Mouse (Mus musculus): ENCODE results near the gene Exoc6b. TPM values are rescaled to one million over a fixed set of nuclear protein-coding genes. Genes with fewer than 3 reads are reported as not detected.
"Not testable (repeated sequence)": the region's sequence is repeated elsewhere in the genome, so short reads cannot be mapped to it uniquely, and the experiment has no call there.

Gene Exoc6b
- polyA plus RNA-seq, 1 experiment, result 7.8 TPM

DNA sequence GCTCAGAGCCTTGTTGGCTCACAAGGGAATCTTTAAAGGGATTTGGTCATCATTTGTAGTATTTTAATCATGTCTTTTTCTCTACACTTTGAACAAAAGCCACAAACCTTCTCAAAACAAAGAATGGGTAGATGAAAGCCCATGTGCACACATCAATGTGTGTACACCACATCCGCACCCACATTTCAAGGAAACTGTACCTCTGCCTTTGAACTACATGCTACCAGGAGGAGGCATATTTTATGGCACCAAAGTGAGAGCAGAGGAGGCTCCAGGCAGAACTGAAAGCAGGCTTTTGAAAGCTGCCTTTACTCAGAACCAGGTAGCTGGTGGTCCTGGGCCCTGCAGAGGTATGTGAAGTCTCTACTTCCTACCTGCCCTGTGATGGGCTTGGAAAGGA lies 452.3 kb downstream of the Exoc6b start:
- Histone ChIP-seq H3K4me3 (ENCODE audit: control insufficient read depth, low read depth, low read length) (no peak overlapping the region), H3K27ac (ENCODE audit: control insufficient read depth, insufficient read depth, low read depth, low read length) (no peak overlapping the region), H3K4me1 (ENCODE audit: control insufficient read depth, insufficient read depth, low read length) (no peaks in the 10 kb centered on the region), H3K27me3 (ENCODE audit: control insufficient read depth, insufficient read depth, low read length) (no peaks in the 10 kb centered on the region), H3K36me3 (ENCODE audit: control insufficient read depth, insufficient read depth, low read length) (no peaks in the 10 kb centered on the region)
- no peak for TF ChIP-seq CTCF (IDR thresholded peaks at IDR 0.05; ENCODE audit: control insufficient read depth, insufficient read depth, insufficient replicate concordance, low read depth, low read length)
- no peak for TF ChIP-seq POLR2A (IDR thresholded peaks at IDR 0.05; ENCODE audit: control insufficient read depth, low read depth, low read length)

DNA sequence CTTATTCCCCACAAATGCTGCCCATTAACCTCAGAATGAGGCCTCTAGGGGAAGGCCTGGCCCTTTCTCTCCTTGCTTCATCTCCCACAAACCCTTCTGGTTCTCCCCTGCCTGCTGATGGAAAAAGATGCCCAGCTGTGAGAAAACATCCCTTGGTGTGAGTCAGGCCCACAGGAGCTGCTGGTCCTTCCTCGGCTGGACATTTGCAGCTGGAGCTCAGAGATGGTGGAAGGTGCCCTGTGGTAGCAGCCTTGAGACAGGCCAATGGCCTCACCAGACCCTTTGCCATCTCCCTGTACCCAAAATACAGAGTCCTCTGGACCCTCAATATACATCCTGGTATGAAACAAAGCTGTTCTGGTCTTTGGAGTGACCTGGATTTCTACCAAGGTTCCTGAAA lies 452.7 kb downstream of the Exoc6b start:
- Histone ChIP-seq H3K27ac (ENCODE audit: control insufficient read depth, insufficient read depth, low read depth, low read length) (no peak overlapping the region), H3K36me3 (ENCODE audit: control insufficient read depth, insufficient read depth, low read length) (no peaks in the 10 kb centered on the region)

DNA sequence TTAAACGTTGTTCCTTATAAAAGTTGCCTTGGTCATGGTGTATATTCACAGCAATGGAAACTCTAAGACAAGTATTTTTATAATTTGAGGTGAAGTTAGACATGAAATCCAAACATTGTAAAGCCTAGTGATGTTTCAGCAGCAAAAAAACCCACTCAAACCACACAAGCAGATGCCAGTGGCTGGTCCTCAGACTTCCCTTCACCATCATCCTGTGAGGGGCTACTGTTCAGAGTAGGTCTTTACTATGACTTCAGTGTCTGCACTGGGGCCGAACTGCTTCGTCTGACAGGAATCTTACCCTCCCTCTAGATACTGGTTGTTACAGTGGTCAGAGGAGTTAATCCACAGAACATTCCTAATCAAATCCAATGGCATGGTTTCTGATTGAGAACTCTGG lies 455.8 kb downstream of the Exoc6b start:
- Histone ChIP-seq H3K4me1 (ENCODE audit: control insufficient read depth, insufficient read depth, low read length) (no peaks in the 10 kb centered on the region), H3K27ac (ENCODE audit: control insufficient read depth, insufficient read depth, low read depth, low read length) (no peak overlapping the region), H3K27me3 (ENCODE audit: control insufficient read depth, insufficient read depth, low read length) (no peaks in the 10 kb centered on the region), H3K36me3 (ENCODE audit: control insufficient read depth, insufficient read depth, low read length) (no peaks in the 10 kb centered on the region), H3K4me3 (ENCODE audit: control insufficient read depth, low read depth, low read length) (no peak overlapping the region)
- TF ChIP-seq CTCF (IDR thresholded peaks at IDR 0.05; ENCODE audit: control insufficient read depth, insufficient read depth, insufficient replicate concordance, low read depth, low read length) (no peak), POLR2A (IDR thresholded peaks at IDR 0.05; ENCODE audit: control insufficient read depth, low read depth, low read length) (no peak)

More for the DNA sequence above, 452.7 kb downstream of the Exoc6b start:
- H3K4me3 ChIP-seq (ENCODE audit: control insufficient read depth, low read depth, low read length), result no peak overlapping the region
- no peaks in the 10 kb centered on the region for H3K27me3 ChIP-seq (ENCODE audit: control insufficient read depth, insufficient read depth, low read length)
- TF ChIP-seq CTCF (IDR thresholded peaks at IDR 0.05; ENCODE audit: control insufficient read depth, insufficient read depth, insufficient replicate concordance, low read depth, low read length) (no peak), POLR2A (IDR thresholded peaks at IDR 0.05; ENCODE audit: control insufficient read depth, low read depth, low read length) (no peak)
- H3K4me1 ChIP-seq (ENCODE audit: control insufficient read depth, insufficient read depth, low read length), result no peaks in the 10 kb centered on the region

DNA sequence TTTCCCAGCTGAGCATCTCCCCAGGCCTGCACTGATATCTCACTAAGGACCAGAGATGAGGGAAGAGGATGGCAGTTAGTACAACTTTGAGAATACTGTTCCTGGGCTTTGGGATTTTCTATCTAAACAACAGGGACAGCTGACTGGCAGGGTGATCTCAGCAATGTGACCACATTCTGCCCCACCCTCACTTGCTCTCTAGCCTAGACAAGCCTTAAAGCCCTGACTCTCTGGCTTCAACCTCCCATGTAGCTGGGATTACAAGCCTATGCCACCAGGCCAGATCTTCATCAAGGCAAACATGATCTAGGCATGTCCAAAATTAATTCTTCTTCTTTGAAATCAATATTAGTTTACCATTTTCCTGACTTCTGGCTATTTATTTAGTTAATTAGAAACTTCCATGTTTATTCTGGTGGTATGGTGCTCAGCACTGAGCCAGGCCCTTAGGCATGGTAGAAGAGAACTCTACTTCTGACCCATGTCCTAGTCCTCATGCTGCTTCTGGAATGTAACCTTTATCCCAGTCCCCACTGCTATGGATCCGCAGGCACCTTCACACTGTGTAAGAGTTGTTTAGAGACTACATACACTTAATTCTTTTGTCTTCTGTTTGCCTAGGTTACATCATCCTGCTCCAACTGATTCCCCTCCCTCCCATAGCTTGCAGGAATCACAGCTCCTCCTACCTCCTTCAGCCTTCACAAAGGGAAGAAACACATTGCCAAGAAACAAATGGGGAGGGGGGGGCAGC lies 468.0 kb downstream of the Exoc6b start:
- H3K4me3 ChIP-seq (ENCODE audit: control insufficient read depth, low read depth, low read length), result no peak overlapping the region
- no peaks in the 10 kb centered on the region for H3K36me3 ChIP-seq (ENCODE audit: control insufficient read depth, insufficient read depth, low read length)
- no peak overlapping the region for H3K27ac ChIP-seq (ENCODE audit: control insufficient read depth, insufficient read depth, low read depth, low read length)
- no peaks in the 10 kb centered on the region for H3K4me1 ChIP-seq (ENCODE audit: control insufficient read depth, insufficient read depth, low read length)
- TF ChIP-seq CTCF (IDR thresholded peaks at IDR 0.05; ENCODE audit: control insufficient read depth, insufficient read depth, insufficient replicate concordance, low read depth, low read length), result no peak
- no peak for TF ChIP-seq POLR2A (IDR thresholded peaks at IDR 0.05; ENCODE audit: control insufficient read depth, low read depth, low read length)
- no peaks in the 10 kb centered on the region for H3K27me3 ChIP-seq (ENCODE audit: control insufficient read depth, insufficient read depth, low read length)

DNA sequence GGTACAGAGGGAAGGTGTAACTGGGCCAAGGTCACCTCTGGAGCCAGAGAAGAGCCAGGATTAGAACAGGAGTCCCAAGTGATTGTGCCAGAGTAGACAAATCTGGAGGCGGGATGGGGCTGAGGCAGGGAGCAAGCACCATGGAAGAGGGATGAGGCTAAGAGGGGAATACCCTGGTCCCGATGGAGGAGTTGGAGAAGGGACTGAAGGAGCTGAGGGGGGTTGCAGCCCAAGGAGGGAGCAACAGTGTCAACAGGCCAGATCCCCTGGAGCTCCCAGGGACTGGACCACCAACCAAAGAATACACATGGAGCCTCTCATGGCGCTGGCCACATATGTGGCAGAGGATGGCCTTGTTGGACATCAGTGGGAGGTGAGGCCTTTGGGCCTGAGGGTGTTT lies 470.0 kb downstream of the Exoc6b start:
- H3K4me3 ChIP-seq (ENCODE audit: control insufficient read depth, low read depth, low read length); H3K27ac ChIP-seq (ENCODE audit: control insufficient read depth, insufficient read depth, low read depth, low read length); H3K36me3 ChIP-seq (ENCODE audit: control insufficient read depth, insufficient read depth, low read length); H3K27me3 ChIP-seq (ENCODE audit: control insufficient read depth, insufficient read depth, low read length); H3K4me1 ChIP-seq (ENCODE audit: control insufficient read depth, insufficient read depth, low read length): not testable (repeated sequence)

DNA sequence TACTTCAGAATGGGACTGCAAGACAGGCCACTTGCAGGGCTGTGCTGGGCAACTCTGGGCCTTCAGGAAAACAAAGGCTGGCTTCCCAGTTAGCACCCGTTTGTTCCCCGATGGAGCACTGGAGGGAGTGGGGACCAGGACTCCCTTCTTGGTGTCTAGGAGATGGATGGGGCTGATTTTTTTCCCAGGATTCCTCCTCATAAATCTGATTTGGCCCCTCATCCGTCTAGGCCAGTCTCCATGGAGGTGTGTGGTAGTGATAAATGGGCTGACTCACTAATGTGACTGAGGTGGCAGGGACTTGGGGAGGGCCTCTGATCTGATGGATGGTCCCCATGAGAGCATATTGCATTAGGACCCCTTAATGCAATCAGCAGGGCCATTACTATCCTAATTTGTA lies 470.6 kb downstream of the Exoc6b start:
- H3K27me3 ChIP-seq (ENCODE audit: control insufficient read depth, insufficient read depth, low read length), result no peaks in the 10 kb centered on the region
- no peak overlapping the region for H3K27ac ChIP-seq (ENCODE audit: control insufficient read depth, insufficient read depth, low read depth, low read length)
- no peaks in the 10 kb centered on the region for H3K36me3 ChIP-seq (ENCODE audit: control insufficient read depth, insufficient read depth, low read length)
- no peaks in the 10 kb centered on the region for H3K4me1 ChIP-seq (ENCODE audit: control insufficient read depth, insufficient read depth, low read length)
- H3K4me3 ChIP-seq (ENCODE audit: control insufficient read depth, low read depth, low read length), result no peak overlapping the region
- TF ChIP-seq POLR2A (IDR thresholded peaks at IDR 0.05; ENCODE audit: control insufficient read depth, low read depth, low read length) (no peak), CTCF (IDR thresholded peaks at IDR 0.05; ENCODE audit: control insufficient read depth, insufficient read depth, insufficient replicate concordance, low read depth, low read length) (no peak)

DNA sequence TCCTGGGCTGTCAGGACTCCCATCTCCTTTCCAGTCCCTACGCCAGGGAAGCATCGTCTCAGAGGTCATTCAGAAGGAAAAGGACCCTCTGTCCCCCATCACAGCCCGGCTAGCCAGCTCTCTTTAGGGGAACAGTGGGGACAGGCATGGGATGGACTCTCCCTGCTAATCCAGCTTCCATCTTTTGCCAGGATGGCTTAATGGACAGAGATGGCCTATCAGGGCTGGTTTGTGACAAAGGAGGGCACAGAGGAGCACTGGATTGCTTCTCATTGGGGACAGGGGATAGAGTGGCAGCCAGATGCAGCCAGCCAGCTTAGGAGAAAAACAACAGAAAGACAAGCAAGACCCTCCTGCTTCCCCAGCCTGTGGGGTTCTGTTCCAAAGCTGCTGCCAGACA lies 474.7 kb downstream of the Exoc6b start:
- Histone ChIP-seq H3K36me3 (ENCODE audit: control insufficient read depth, insufficient read depth, low read length) (no peaks in the 10 kb centered on the region), H3K27me3 (ENCODE audit: control insufficient read depth, insufficient read depth, low read length) (no peaks in the 10 kb centered on the region), H3K27ac (ENCODE audit: control insufficient read depth, insufficient read depth, low read depth, low read length) (no peak overlapping the region), H3K4me1 (ENCODE audit: control insufficient read depth, insufficient read depth, low read length) (peaks cover 3% of the 10 kb centered on the region), H3K4me3 (ENCODE audit: control insufficient read depth, low read depth, low read length) (no peak overlapping the region)
- TF ChIP-seq POLR2A (IDR thresholded peaks at IDR 0.05; ENCODE audit: control insufficient read depth, low read depth, low read length), result no peak
- TF ChIP-seq CTCF (IDR thresholded peaks at IDR 0.05; ENCODE audit: control insufficient read depth, insufficient read depth, insufficient replicate concordance, low read depth, low read length), result no peak

DNA sequence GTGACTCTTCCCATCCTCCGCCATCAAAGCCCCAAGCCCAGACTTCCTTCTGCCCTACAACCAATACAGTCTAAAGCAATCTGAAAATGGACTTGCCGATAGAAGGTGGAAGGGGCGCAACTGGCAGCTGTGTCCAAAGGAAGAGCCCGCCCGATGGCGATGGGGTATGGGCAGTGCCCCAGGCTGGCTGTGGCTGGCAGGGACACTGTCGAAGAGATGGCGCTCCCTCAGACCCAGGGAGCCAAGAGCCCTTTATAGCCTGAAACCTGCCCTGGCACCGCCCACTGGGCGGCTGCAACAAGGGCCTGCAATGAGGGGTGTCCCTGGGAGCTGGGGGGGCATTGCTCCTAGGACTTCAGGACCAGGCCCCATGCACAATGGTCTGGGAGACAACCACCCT lies 475.6 kb downstream of the Exoc6b start, which contains the start of gene Cyp26b1:
Gene Cyp26b1, minus strand, starts transcription at position 216 of the 400 bp plus-strand sequence.
- H3K27me3 ChIP-seq (ENCODE audit: control insufficient read depth, insufficient read depth, low read length), result no peaks in the 10 kb centered on the region
- no peak within 1 kb of the TSS for H3K4me3 ChIP-seq (ENCODE audit: control insufficient read depth, low read depth, low read length)
- peaks cover 6% of the 10 kb centered on the region for H3K4me1 ChIP-seq (ENCODE audit: control insufficient read depth, insufficient read depth, low read length)
- TF ChIP-seq CTCF (IDR thresholded peaks at IDR 0.05; ENCODE audit: control insufficient read depth, insufficient read depth, insufficient replicate concordance, low read depth, low read length) (no peak), POLR2A (IDR thresholded peaks at IDR 0.05; ENCODE audit: control insufficient read depth, low read depth, low read length) (no peak)
- H3K27ac ChIP-seq (ENCODE audit: control insufficient read depth, insufficient read depth, low read depth, low read length), result no peak within 1 kb of the TSS
- no peaks in the 10 kb centered on the region for H3K36me3 ChIP-seq (ENCODE audit: control insufficient read depth, insufficient read depth, low read length)

Data from testis, adult 2 months (tissue).